Mouse (Mus musculus): ENCODE data around the gene Gnai1.

GRCm38 (mm10) chr5:18229396-18229795 is 130.8 kb downstream of the Gnai1 start:
- no peak for TF ChIP-seq CTCF (IDR thresholded peaks at IDR 0.05; ENCODE audit: low read depth)
- TF ChIP-seq EP300 (IDR thresholded peaks at IDR 0.05; ENCODE audit: low read depth) = no peak
